Mouse (Mus musculus): ENCODE results near the gene Zfp385b.

Gene Zfp385b

DNA sequence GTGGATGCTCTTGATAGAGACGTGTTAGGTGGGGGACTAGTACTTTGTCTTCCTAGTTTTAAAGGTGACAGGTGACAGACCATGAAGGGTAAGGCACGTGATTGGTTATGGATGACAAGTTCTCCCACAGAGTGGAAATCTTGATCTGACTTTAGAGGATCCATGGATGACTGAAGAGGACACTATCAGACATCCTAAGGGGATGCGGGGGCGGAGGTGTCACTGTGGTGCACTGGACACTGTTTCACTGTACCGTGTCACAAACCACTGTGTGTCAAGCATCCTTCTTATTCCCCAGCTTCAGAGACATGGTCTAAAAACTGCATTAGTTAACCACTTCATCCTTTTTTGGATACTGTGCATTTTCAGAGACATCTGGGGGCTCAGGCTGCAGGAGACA, 440.1 kb downstream of the Zfp385b start:
- DNase-seq (ENCODE audit: low spot score): no peak

DNA sequence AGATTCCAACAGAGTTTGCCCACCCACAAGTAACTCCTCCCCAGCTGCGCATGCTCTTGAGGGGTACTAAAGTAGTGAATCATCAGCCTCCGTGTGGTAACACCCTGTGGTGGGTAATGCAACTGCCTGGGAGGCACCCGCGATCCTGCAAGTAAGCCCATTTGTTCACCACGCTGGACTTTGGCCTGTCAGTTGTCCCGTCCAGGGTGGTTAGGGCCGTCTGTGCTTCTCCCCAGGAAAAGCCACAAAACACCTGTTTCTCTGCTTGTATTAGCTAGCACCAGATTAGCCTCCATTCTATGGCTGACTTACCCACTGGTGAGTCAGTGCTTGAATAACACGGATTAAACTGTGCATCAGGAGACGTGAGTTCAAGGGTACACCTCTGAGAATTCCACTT, 442.6 kb downstream of the Zfp385b start:
- no peak for DNase-seq (ENCODE audit: low spot score)

DNA sequence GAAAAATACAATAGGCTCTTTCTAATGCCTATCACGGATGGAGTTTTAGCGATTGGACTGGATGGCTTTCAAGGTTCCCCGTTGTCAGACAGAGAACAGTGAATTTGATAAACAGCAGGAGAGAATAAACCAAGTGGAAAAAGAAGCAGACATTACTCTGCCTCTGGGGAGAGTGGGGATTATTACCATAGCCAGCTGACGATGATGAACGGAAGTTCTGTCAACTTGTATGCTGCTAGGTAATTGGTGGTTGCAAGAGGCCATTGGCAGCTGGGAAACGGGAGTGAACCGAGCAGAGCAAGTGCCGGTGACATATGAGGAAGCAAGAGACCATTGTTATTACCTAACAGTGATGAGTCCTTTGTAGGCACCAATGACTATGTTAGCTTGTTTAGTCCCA, 444.3 kb downstream of the Zfp385b start:
- no peak for DNase-seq (ENCODE audit: low spot score)

DNA sequence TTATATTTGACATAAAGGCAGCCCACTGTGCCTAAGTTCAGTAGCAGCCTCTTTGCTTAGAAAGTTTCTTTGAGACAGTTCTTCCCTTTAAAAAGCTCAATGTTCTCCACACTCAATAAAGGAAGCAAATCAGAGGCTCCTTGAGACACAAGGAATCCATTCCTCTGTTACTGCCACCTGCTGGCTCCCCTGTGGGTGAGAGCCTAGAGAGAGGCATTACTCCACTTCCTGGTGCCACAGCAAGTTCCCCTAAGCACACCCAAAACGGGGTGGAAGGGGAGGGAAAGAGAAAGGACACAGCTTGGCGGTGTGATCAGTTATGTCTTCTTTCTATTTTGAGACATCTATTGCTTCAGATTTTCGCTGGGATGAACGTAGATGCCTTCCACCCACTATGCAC, 450.3 kb downstream of the Zfp385b start:
- DNase-seq (ENCODE audit: low spot score): no peak
